Mouse (Mus musculus) liver, embryonic 14 days (tissue): Measurements from ENCODE around the gene Olfr960. TPM values are rescaled to one million over a fixed set of nuclear protein-coding genes. Genes with fewer than 3 reads are reported as not detected.

ENCODE experiments used
- polyA plus RNA-seq: library from polyadenylated mRNA; depleted of rRNA; stranded (reverse); fragments of >200 nt; gene quantifications from 2 replicates; pipeline ENCODE4 v1.2.3, GENCODE M21; 2012; rRNA removed

Olfr960 gene
- not detected in 2 replicates for polyA plus RNA-seq

GRCm38 (mm10) chr9:39621073-39621472, at the start of gene Olfr960:
TSS of gene Olfr960 (plus strand) at chr9:39621373.

GRCm38 (mm10) chr9:39575469-39575868, 45.7 kb upstream of the Olfr960 start, which contains the start of gene Olfr959:
TSS of gene Olfr959 (minus strand) at chr9:39575569.

DNA sequence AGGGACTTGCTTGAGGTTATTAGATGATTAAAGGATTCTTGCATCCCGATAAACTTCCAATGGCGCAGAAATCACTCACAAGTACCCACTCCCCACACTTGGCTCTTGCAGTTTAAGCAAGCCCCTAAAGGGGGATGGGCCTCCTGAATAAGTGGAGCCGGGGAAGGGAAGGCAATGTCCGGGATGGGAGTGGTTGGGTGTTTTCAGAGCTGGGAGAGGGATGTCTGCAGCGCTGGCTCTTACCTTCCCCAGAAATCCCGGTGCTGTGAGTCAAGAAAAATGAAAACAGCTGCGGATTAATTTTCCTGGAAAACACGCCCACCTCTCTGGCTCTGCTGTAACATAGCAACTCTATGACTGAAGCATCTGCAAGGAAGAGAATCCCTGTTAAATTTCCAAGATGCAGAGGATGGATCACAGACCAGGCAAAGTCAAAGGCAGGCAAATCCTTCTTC, 17.1 kb upstream of the Olfr960 start, which contains the start of gene AW551984:
Gene AW551984, minus strand, starts transcription at position 405 of the 455 bp plus-strand sequence.

DNA sequence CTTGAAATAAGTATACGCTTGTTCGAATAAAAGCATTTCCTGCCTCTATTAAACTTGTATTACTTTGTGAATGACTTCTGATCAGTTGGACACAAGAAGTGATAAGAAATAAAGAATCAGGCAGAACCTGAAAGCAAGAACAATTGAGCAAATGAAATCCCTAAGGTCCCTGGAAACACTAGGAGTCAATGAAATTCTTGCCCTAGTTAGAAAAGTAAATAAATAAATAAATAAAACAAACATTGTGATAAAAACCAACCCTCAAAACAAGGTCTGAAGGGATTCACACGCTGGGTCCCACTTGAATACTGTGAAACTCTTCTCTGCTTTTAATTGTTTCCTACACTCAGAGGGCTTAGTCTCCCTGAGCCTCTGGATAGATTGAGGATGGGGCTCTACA, 10.8 kb upstream of the Olfr960 start, which contains the start of gene Olfr148:
Gene Olfr148, plus strand, starts transcription at position 301 of the 400 bp plus-strand sequence.

GRCm38 (mm10) chr9:39644785-39645184, 23.6 kb downstream of the Olfr960 start, which contains the start of gene Olfr961:
TSS of gene Olfr961 (plus strand) at chr9:39645085.

DNA sequence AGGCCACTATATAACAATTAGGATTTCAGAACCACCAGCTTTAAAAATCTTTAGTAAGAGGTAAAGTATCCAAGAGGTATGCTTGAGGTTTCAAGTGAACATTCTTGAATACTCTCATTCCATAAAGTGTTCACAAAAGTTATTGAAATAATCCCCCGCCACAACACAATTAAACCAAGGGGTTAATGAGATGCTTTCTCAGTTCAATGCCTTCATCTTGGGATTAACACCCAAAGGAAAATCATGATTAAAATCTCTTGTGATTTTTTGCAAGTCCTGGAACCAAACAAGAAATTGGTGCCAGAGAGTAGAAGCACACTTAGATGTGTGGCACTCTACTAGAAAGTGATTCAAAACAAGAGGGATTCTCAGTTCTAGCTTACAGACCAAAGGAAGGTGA, 45.7 kb downstream of the Olfr960 start, which contains the start of gene Olfr963:
Gene Olfr963, plus strand, starts transcription at position 301 of the 400 bp plus-strand sequence.

Other genes with a start within 250 kb of the Olfr960 start
- not detected in 2 replicates for gene Olfr951, start 234.0 kb upstream of the Olfr960 start, polyA plus RNA-seq
- not detected in 2 replicates for gene Olfr952, start 194.2 kb upstream of the Olfr960 start, polyA plus RNA-seq
- not detected in 2 replicates for gene Olfr954, start 164.7 kb upstream of the Olfr960 start, polyA plus RNA-seq
- not detected in 2 replicates for gene Olfr955, start 149.4 kb upstream of the Olfr960 start, polyA plus RNA-seq
- gene Olfr44, start 127.4 kb upstream of the Olfr960 start, polyA plus RNA-seq, result not detected in 2 replicates
- gene Olfr957, start 105.6 kb upstream of the Olfr960 start, polyA plus RNA-seq, result not detected in 2 replicates
- not detected in 2 replicates for gene Olfr958, start 67.3 kb upstream of the Olfr960 start, polyA plus RNA-seq
- gene Olfr959, start 45.8 kb upstream of the Olfr960 start, polyA plus RNA-seq, result not detected in 2 replicates
- 1.2 and 2.3 TPM in 2 replicates for gene AW551984, start 17.0 kb upstream of the Olfr960 start, polyA plus RNA-seq
- gene Olfr148, start 10.7 kb upstream of the Olfr960 start, polyA plus RNA-seq, result not detected in 2 replicates
- gene Olfr961, start 23.7 kb downstream of the Olfr960 start, polyA plus RNA-seq, result not detected in 2 replicates
- gene Olfr963, start 45.8 kb downstream of the Olfr960 start, polyA plus RNA-seq, result not detected in 2 replicates
- not detected in 2 replicates for gene Olfr149, start 85.7 kb downstream of the Olfr960 start, polyA plus RNA-seq
- gene Olfr965, start 90.0 kb downstream of the Olfr960 start, polyA plus RNA-seq, result not detected in 2 replicates
- gene Olfr150, start 109.6 kb downstream of the Olfr960 start, polyA plus RNA-seq, result not detected in 2 replicates
- not detected in 2 replicates for gene Olfr967, start 124.9 kb downstream of the Olfr960 start, polyA plus RNA-seq
- gene Olfr968, start 161.9 kb downstream of the Olfr960 start, polyA plus RNA-seq, result not detected in 2 replicates
- gene Olfr969, start 169.6 kb downstream of the Olfr960 start, polyA plus RNA-seq, result not detected in 2 replicates
- not detected in 2 replicates for gene Olfr970, start 187.5 kb downstream of the Olfr960 start, polyA plus RNA-seq
- gene Olfr971, start 215.5 kb downstream of the Olfr960 start, polyA plus RNA-seq, result not detected in 2 replicates
- not detected in 2 replicates for gene Olfr972, start 245.0 kb downstream of the Olfr960 start, polyA plus RNA-seq